Mouse (Mus musculus) CH12.LX (cell line): Measurements from ENCODE around the gene Gse1. TPM values are rescaled to one million over a fixed set of nuclear protein-coding genes. Genes with fewer than 3 reads are reported as not detected.

Experiments
- DNase-seq: peaks from one replicate; pipeline ENCODE4 v3.0.0-alpha.2; 2013; ENCODE audit errors: extremely low read depth
- H3K27ac ChIP-seq: 2 replicates; pipeline ENCODE4 v1.5.1; 2012; ENCODE audit warnings: low read depth, mild to moderate bottlenecking, control low read depth, moderate library complexity; ENCODE audit not compliant: insufficient read depth
- H3K27me3 ChIP-seq: replicated peaks from 2 replicates; pipeline ENCODE3; 2012; ENCODE audit warnings: inconsistent platforms
- H3K36me3 ChIP-seq, 2 experiments: replicated peaks in 1 of 2; 2 replicates each; pipeline versions ENCODE3 to v1.6.1; 2012; ENCODE audit warnings: inconsistent platforms in 1 of 2, low read length in 1 of 2, mild to moderate bottlenecking in 1 of 2, mixed read lengths in 1 of 2, moderate library complexity in 1 of 2; ENCODE audit not compliant: control insufficient read depth in 1 of 2, insufficient read depth in 1 of 2
- H3K4me1 ChIP-seq, 2 experiments: 2 replicates each; pipeline ENCODE4 v1.6.1; 2012; ENCODE audit warnings: inconsistent platforms in 1 of 2, moderate library complexity in 1 of 2; ENCODE audit not compliant: insufficient read depth in 2 of 2, control insufficient read depth in 1 of 2
- H3K4me2 ChIP-seq: 2 replicates; pipeline ENCODE4 v1.6.1; 2012; ENCODE audit warnings: low read depth, mild to moderate bottlenecking, control low read depth; ENCODE audit not compliant: poor library complexity, insufficient read depth, severe bottlenecking
- H3K4me3 ChIP-seq, 3 experiments: fragments of 150-350 bp in 1 of 3; sonication (generic) in 1 of 3; replicated peaks in 1 of 3; 2 replicates each; pipeline versions ENCODE3 to v1.5.1; 2011 to 2012; ENCODE audit warnings: low read depth in 2 of 3, low read length in 2 of 3, mild to moderate bottlenecking in 2 of 3, moderate library complexity in 2 of 3, control low read depth in 1 of 3, improper control_type of control experiment in 1 of 3, inconsistent platforms in 1 of 3, mixed read lengths in 1 of 3; ENCODE audit not compliant: poor library complexity in 1 of 3
- H3K79me2 ChIP-seq: replicated peaks from 2 replicates; pipeline ENCODE4 v1.6.1; 2012; ENCODE audit warnings: mild to moderate bottlenecking, moderate library complexity; ENCODE audit not compliant: control insufficient read depth, poor library complexity, insufficient read depth, severe bottlenecking; ENCODE audit errors: extremely low read depth
- H3K9ac ChIP-seq: 2 replicates; pipeline ENCODE4 v1.6.1; 2012; ENCODE audit warnings: low read depth, mild to moderate bottlenecking, control low read depth, moderate library complexity; ENCODE audit not compliant: insufficient read depth
- H3K9me3 ChIP-seq: replicated peaks from 2 replicates; pipeline ENCODE3; 2012; ENCODE audit warnings: low read length, inconsistent platforms, mixed read lengths
- BHLHE40 ChIP-seq: IDR thresholded peaks from 2 replicates; pipeline ENCODE4 v1.6.1; 2011; ENCODE audit warnings: mild to moderate bottlenecking, low read depth, low read length, improper control_type of control experiment
- CHD1 ChIP-seq: IDR thresholded peaks from 2 replicates; pipeline ENCODE4 v1.6.1; 2012; ENCODE audit warnings: low read depth, low read length, improper control_type of control experiment, inconsistent platforms
- CTCF ChIP-seq, 2 experiments: IDR thresholded peaks in 1 of 2; conservative IDR thresholded peaks in 1 of 2; 2 replicates each; pipeline ENCODE4 v1.5.1; 2011 to 2012; ENCODE audit warnings: low read depth in 2 of 2, low read length in 2 of 2, improper control_type of control experiment in 1 of 2, inconsistent platforms in 1 of 2, mild to moderate bottlenecking in 1 of 2, moderate library complexity in 1 of 2
- E2F4 ChIP-seq: IDR thresholded peaks from 2 replicates; pipeline ENCODE4 v1.6.1; 2011; ENCODE audit warnings: low read depth, low read length, improper control_type of control experiment; ENCODE audit not compliant: insufficient replicate concordance
- ELF1 ChIP-seq: IDR thresholded peaks from 2 replicates; pipeline ENCODE4 v1.6.1; 2014; ENCODE audit warnings: low read depth, mild to moderate bottlenecking, inconsistent platforms, low read length, improper control_type of control experiment
- GABPA ChIP-seq: IDR thresholded peaks from 2 replicates; pipeline ENCODE4 v1.6.1; 2012; ENCODE audit warnings: low read depth, low read length, improper control_type of control experiment, inconsistent platforms; ENCODE audit not compliant: insufficient replicate concordance
- IRF4 ChIP-seq: IDR thresholded peaks from 2 replicates; pipeline ENCODE4 v1.6.1; 2014; ENCODE audit warnings: low read depth, mild to moderate bottlenecking, inconsistent platforms, low read length, improper control_type of control experiment
- JUN ChIP-seq: IDR thresholded peaks from 2 replicates; pipeline ENCODE4 v1.6.1; 2011; ENCODE audit warnings: low read depth, mild to moderate bottlenecking, low read length, improper control_type of control experiment, moderate library complexity; ENCODE audit not compliant: insufficient read depth
- MAFK ChIP-seq: IDR thresholded peaks from 2 replicates; pipeline ENCODE4 v1.6.1; 2011; ENCODE audit warnings: low read length, improper control_type of control experiment; ENCODE audit not compliant: insufficient replicate concordance
- MAX ChIP-seq: IDR thresholded peaks from 2 replicates; pipeline ENCODE4 v1.6.1; 2011; ENCODE audit warnings: low read length, improper control_type of control experiment
- MAZ ChIP-seq: IDR thresholded peaks from 2 replicates; pipeline ENCODE4 v1.6.1; 2012; ENCODE audit warnings: low read depth, mild to moderate bottlenecking, inconsistent platforms, low read length, improper control_type of control experiment, moderate library complexity
- POLR2A ChIP-seq: IDR thresholded peaks from 2 replicates; pipeline ENCODE4 v1.6.1; 2011; ENCODE audit warnings: low read depth, mild to moderate bottlenecking, improper control_type of control experiment, low read length
- RAD21 ChIP-seq: IDR thresholded peaks from 2 replicates; pipeline ENCODE4 v1.6.1; 2011; ENCODE audit warnings: low read depth, mild to moderate bottlenecking, low read length, improper control_type of control experiment, moderate library complexity
- RCOR1 ChIP-seq: conservative IDR thresholded peaks from 2 replicates; pipeline ENCODE4 v1.6.1; 2012; ENCODE audit warnings: low read depth, mild to moderate bottlenecking, inconsistent platforms, low read length, improper control_type of control experiment
- SIN3A ChIP-seq: IDR thresholded peaks from 2 replicates; pipeline ENCODE4 v1.6.1; 2012; ENCODE audit warnings: low read length, improper control_type of control experiment, inconsistent platforms
- TBP ChIP-seq: conservative IDR thresholded peaks from 2 replicates; pipeline ENCODE4 v1.6.1; 2011; ENCODE audit warnings: low read depth, low read length, improper control_type of control experiment
- TCF12 ChIP-seq: IDR thresholded peaks from 2 replicates; pipeline ENCODE4 v1.6.1; 2014; ENCODE audit warnings: low read depth, mild to moderate bottlenecking, inconsistent platforms, low read length, improper control_type of control experiment
- UBTF ChIP-seq: IDR thresholded peaks from 2 replicates; pipeline ENCODE4 v1.6.1; 2012; ENCODE audit warnings: low read depth, mild to moderate bottlenecking, inconsistent platforms, low read length, improper control_type of control experiment, moderate library complexity
- USF2 ChIP-seq: conservative IDR thresholded peaks from 2 replicates; pipeline ENCODE4 v1.6.1; 2011; ENCODE audit warnings: low read depth, low read length, improper control_type of control experiment
- ZC3H11A ChIP-seq: IDR thresholded peaks from 2 replicates; pipeline ENCODE4 v1.6.1; 2012; ENCODE audit warnings: low read depth, mild to moderate bottlenecking, inconsistent platforms, low read length, improper control_type of control experiment
- ZKSCAN1 ChIP-seq: IDR thresholded peaks from 2 replicates; pipeline ENCODE4 v1.6.1; 2012; ENCODE audit warnings: low read depth, inconsistent platforms, low read length, improper control_type of control experiment, borderline replicate concordance
- ZNF384 ChIP-seq: IDR thresholded peaks from 2 replicates; pipeline ENCODE4 v1.6.1; 2012; ENCODE audit warnings: low read depth, low read length, improper control_type of control experiment, inconsistent platforms
- dilution Hi-C: fragments of 300-500 bp; cut with MboI; formaldehyde crosslinking; loops from 2 replicates; pipeline ENCODE4 v1.14.3; 2020; ENCODE audit warnings: low sequenced_read_pairs; ENCODE audit not compliant: extremely low pct_unique_long_range_greater_than_20kb, extremely low pct_ligation_motif_present
- in situ Hi-C: fragments of 300-500 bp; cut with MboI; formaldehyde crosslinking; loops from 3 replicates; pipeline ENCODE4 v1.14.3; 2019; ENCODE audit warnings: low sequenced_read_pairs, low pct_ligation_motif_present, low pct_unique_long_range_greater_than_20kb, mixed read lengths
- polyA plus RNA-seq: library from polyadenylated mRNA; unstranded; fragments of >175 nt; gene quantifications from 2 replicates; pipeline ENCODE4 v1.2.1, GENCODE M21; 2012; ENCODE audit warnings: low read depth; ENCODE audit not compliant: insufficient read length
- total RNA-seq, 2 experiments: library from RNA; depleted of rRNA; stranded (reverse); fragments of 300-350 nt in 1 of 2; fragments of >200 nt in 1 of 2; gene quantifications; 2 replicates each; pipeline ENCODE4 v1.2.3; 2012 to 2014

Gene Gse1
- total and polyA plus RNA-seq, 3 experiments = 1.3 to 9.8 (median 8.5) TPM

- in situ Hi-C loops (no loop called here), dilution Hi-C loops (no loop called here)
- 0 out of 2 replicates have a peak, but pooled peaks have one; percentile 11 for TF ChIP-seq TCF12
- TF ChIP-seq ZKSCAN1 = no peak
- TF ChIP-seq RCOR1 = no peak
- Histone ChIP-seq H3K36me3 (no peaks in the 10 kb centered on the region), H3K4me2 (no peak overlapping the region), H3K4me1 (peaks cover 29 to 56% of the 10 kb centered on the region in 2 experiments), H3K27ac (no peak overlapping the region), H3K27me3 (no peaks in the 10 kb centered on the region), H3K9ac (no peak overlapping the region), H3K9me3 (no peaks in the 10 kb centered on the region), H3K79me2 (no peaks in the 10 kb centered on the region), H3K4me3 (no peak overlapping the region)
- DNase-seq = no peak
Measured at GRCm38 (mm10) chr8:120475462-120476201, 247.4 kb downstream of the Gse1 start.

- dilution Hi-C loops (no loop called here), in situ Hi-C loops (no loop called here)
- Histone ChIP-seq H3K79me2 (no peaks in the 10 kb centered on the region), H3K4me1 (peaks cover 29 to 58% of the 10 kb centered on the region in 2 experiments), H3K4me2 (no peak overlapping the region), H3K9ac (no peak overlapping the region), H3K36me3 (no peaks in the 10 kb centered on the region), H3K27me3 (no peaks in the 10 kb centered on the region), H3K9me3 (no peaks in the 10 kb centered on the region), H3K27ac (no peak overlapping the region), H3K4me3 (no peak overlapping the region)
- DNase-seq = no peak
- TF ChIP-seq TCF12 (no peak), POLR2A (no peak), ELF1 (no peak), ZNF384 (no peak), USF2 (no peak), JUN (no peak), UBTF (no peak)
Measured at GRCm38 (mm10) chr8:120476711-120477575, 248.7 kb downstream of the Gse1 start.

GRCm38 (mm10) chr8:120478754-120479153 is 250.5 kb downstream of the Gse1 start:
- peaks cover 40 to 68% of the 10 kb centered on the region in 2 experiments for H3K4me1 ChIP-seq
- H3K27me3 ChIP-seq = no peaks in the 10 kb centered on the region
- no peak for DNase-seq
- dilution Hi-C loops = no loop called here
- no peaks in the 10 kb centered on the region for H3K36me3 ChIP-seq
- no peaks in the 10 kb centered on the region for H3K9me3 ChIP-seq
- no peak overlapping the region for H3K4me2 ChIP-seq
- H3K4me3 ChIP-seq = no peak overlapping the region
- no peak overlapping the region for H3K9ac ChIP-seq
- H3K27ac ChIP-seq = no peak overlapping the region
- in situ Hi-C loops = no loop called here
- no peaks in the 10 kb centered on the region for H3K79me2 ChIP-seq
- no peak for TF ChIP-seq ZC3H11A
- no peak for TF ChIP-seq CTCF (conservative IDR thresholded peaks at IDR 0.05 in 1 of 2, IDR thresholded peaks at IDR 0.05 in 1 of 2; ENCODE audit: low read depth in 2 of 2, low read length in 2 of 2)
- no peak for TF ChIP-seq POLR2A
- no peak for TF ChIP-seq MAX
- no peak for TF ChIP-seq MAFK
- TF ChIP-seq TBP = no peak
- TF ChIP-seq MAZ = no peak
- no peak for TF ChIP-seq UBTF
- no peak for TF ChIP-seq USF2
- no peak for TF ChIP-seq BHLHE40
- TF ChIP-seq ZKSCAN1 = no peak
- no peak for TF ChIP-seq CHD1
- TF ChIP-seq TCF12 = no peak
- no peak for TF ChIP-seq SIN3A
- TF ChIP-seq GABPA = no peak
- TF ChIP-seq RCOR1 = no peak
- TF ChIP-seq E2F4 = no peak
- TF ChIP-seq RAD21 = no peak
- TF ChIP-seq IRF4 = no peak
